Mouse (Mus musculus) ES-E14 (cell line): ENCODE measurements around the gene R3hdml. TPM values are rescaled to one million over a fixed set of nuclear protein-coding genes. Genes with fewer than 3 reads are reported as not detected.

Source experiments
- DNase-seq: peaks from one replicate; pipeline ENCODE4 v3.0.0-alpha.2; 2013; ENCODE audit warnings: low read depth, low spot score
- H3K27ac ChIP-seq: 2 replicates; pipeline ENCODE4 v1.5.1; 2012; ENCODE audit warnings: low read depth, mild to moderate bottlenecking, low read length, moderate library complexity, mixed read lengths; ENCODE audit not compliant: poor library complexity, insufficient read depth, severe bottlenecking
- H3K36me3 ChIP-seq: 2 replicates; pipeline ENCODE4 v1.6.1; 2012; ENCODE audit warnings: mild to moderate bottlenecking, low read length, moderate library complexity, mixed read lengths; ENCODE audit not compliant: control insufficient read depth, poor library complexity, insufficient read depth, severe bottlenecking
- H3K4me1 ChIP-seq, 2 experiments: fragments of 150-350 bp in 1 of 2; sonication (generic) in 1 of 2; 2 replicates each; pipeline ENCODE4 v1.6.1; 2012; ENCODE audit warnings: low read length in 2 of 2, mild to moderate bottlenecking in 1 of 2, mixed read lengths in 1 of 2; ENCODE audit not compliant: control insufficient read depth in 2 of 2, insufficient read depth in 2 of 2, poor library complexity in 1 of 2
- H3K4me3 ChIP-seq, 2 experiments: fragments of 150-350 bp in 1 of 2; sonication (generic) in 1 of 2; 2 replicates each; pipeline ENCODE4 v1.5.1; 2012; ENCODE audit warnings: low read length in 2 of 2, low read depth in 1 of 2, mild to moderate bottlenecking in 1 of 2, mixed read lengths in 1 of 2; ENCODE audit not compliant: insufficient read depth in 1 of 2, poor library complexity in 1 of 2, severe bottlenecking in 1 of 2
- H3K9ac ChIP-seq: 2 replicates; pipeline ENCODE4 v1.6.1; 2012; ENCODE audit warnings: low read depth, mild to moderate bottlenecking, low read length, mixed read lengths; ENCODE audit not compliant: poor library complexity, insufficient read depth, severe bottlenecking
- H3K9me3 ChIP-seq: fragments of 150-350 bp; sonication (generic); 2 replicates; pipeline ENCODE4 v1.6.1; 2012; ENCODE audit warnings: low read depth, mild to moderate bottlenecking, low read length; ENCODE audit not compliant: control insufficient read depth, insufficient read depth
- CHD2 ChIP-seq: IDR thresholded peaks from 2 replicates; pipeline ENCODE4 v1.6.1; 2014; ENCODE audit warnings: mild to moderate bottlenecking, low read depth, low read length, inconsistent platforms
- HCFC1 ChIP-seq: IDR thresholded peaks from 2 replicates; pipeline ENCODE4 v1.6.1; 2012; ENCODE audit warnings: low read length, inconsistent platforms, borderline replicate concordance; ENCODE audit not compliant: insufficient read depth
- MAFK ChIP-seq: IDR thresholded peaks from 2 replicates; pipeline ENCODE4 v1.6.1; 2014; ENCODE audit warnings: mild to moderate bottlenecking, low read depth, low read length, inconsistent platforms; ENCODE audit not compliant: insufficient read depth
- ZC3H11A ChIP-seq: IDR thresholded peaks from 2 replicates; pipeline ENCODE4 v1.6.1; 2012; ENCODE audit warnings: low read depth, mild to moderate bottlenecking, inconsistent platforms, low read length, borderline replicate concordance
- ZNF384 ChIP-seq: IDR thresholded peaks from 2 replicates; pipeline ENCODE4 v1.6.1; 2012; ENCODE audit warnings: low read depth, low read length, inconsistent platforms
- in situ Hi-C, 2 experiments: fragments of 600-800 bp; cut with MboI; formaldehyde crosslinking; loops; one replicate each; pipeline ENCODE4 v1.15.1; 2025; ENCODE audit warnings: low sequenced_read_pairs in 2 of 2, inconsistent platforms in 1 of 2; ENCODE audit not compliant: unreplicated experiment in 2 of 2
- total RNA-seq: library from RNA; depleted of rRNA; stranded (reverse); fragments of 300-350 nt; gene quantifications from 2 replicates; pipeline ENCODE4 v1.2.3, GENCODE M21; 2012

Gene R3hdml
- total RNA-seq, 1 experiment, result 4.4 TPM

GRCm38 (mm10) chr2:163490656-163491055, 1.5 kb upstream of the R3hdml start:
- Histone ChIP-seq H3K4me1 (peaks cover 12 to 14% of the 10 kb centered on the region in 2 experiments), H3K4me3 (no peak overlapping the region), H3K9me3 (no peaks in the 10 kb centered on the region), H3K9ac (no peak overlapping the region), H3K27ac (no peak overlapping the region), H3K36me3 (no peaks in the 10 kb centered on the region)
- DNase-seq, result no peak
- in situ Hi-C loops, result no loop called here
- TF ChIP-seq ZNF384, result no peak
- no peak for TF ChIP-seq ZC3H11A
- no peak for TF ChIP-seq MAFK
- TF ChIP-seq HCFC1, result no peak
- TF ChIP-seq CHD2, result no peak

- in situ Hi-C loops, result no loop called here
- H3K4me1 ChIP-seq, result peaks cover 12 to 14% of the 10 kb centered on the region in 2 experiments
- H3K9me3 ChIP-seq, result no peaks in the 10 kb centered on the region
- TF ChIP-seq MAFK (no peak), HCFC1 (no peak), ZNF384 (no peak), ZC3H11A (no peak), CHD2 (no peak)
- DNase-seq, result no peak
- no peak overlapping the region for H3K9ac ChIP-seq
- no peak overlapping the region for H3K27ac ChIP-seq
- no peak overlapping the region for H3K4me3 ChIP-seq
- no peaks in the 10 kb centered on the region for H3K36me3 ChIP-seq
Measured at GRCm38 (mm10) chr2:163491351-163491750, 767 bp upstream of the R3hdml start.

DNA sequence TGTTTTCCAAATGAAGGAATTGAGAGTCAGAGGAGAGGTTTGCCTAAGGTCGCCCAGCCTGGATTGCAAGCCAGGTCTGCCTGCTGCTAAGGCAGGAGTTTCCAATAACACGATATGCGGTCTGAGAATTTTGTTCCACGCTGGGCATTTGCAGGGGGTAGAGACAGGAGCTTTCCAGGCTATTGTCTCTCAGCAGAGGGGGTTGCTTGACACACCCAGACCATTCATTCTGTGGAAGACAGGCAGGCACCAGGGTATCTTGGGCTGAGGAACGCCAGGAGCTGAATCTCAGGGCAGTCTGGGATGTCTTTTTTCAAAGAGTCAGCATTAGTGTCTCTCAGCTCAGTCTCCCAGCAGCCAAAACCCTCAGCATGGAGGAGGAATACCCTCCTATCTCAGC, 913 bp downstream of the R3hdml start:
- Histone ChIP-seq H3K4me1 (peaks cover 12 to 14% of the 10 kb centered on the region in 2 experiments), H3K4me3 (no peak overlapping the region), H3K36me3 (no peaks in the 10 kb centered on the region), H3K27ac (peak overlapping the region; percentile 20; the same call in 1 of the 2 replicates), H3K9me3 (no peaks in the 10 kb centered on the region), H3K9ac (no peak overlapping the region)
- TF ChIP-seq HCFC1, result no peak
- no peak for TF ChIP-seq ZC3H11A
- no peak for TF ChIP-seq MAFK
- no peak for TF ChIP-seq CHD2
- TF ChIP-seq ZNF384, result no peak
- in situ Hi-C loops, result no loop called here
- DNase-seq, result no peak

DNA sequence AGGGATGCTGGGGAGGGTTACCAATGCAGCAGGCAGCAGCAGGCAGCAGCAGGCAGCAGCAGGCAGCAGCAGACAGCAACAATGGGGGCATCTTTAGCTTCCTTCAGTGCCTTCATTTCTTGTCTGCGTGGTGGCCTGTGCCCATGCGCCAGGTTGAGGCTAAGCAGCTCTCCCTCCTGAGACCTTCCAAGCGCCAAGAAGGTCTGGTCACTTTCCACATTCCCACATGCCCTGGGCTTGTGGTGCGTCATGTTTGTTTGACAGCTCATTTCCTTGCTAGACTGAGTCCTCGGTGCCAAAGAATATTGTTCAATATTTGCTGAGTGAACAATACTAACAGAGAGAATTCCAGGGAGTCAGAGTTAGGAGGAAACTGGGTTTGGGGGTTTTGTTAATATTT, 1.9 kb downstream of the R3hdml start:
- TF ChIP-seq ZC3H11A, result no peak
- no peak for TF ChIP-seq ZNF384
- no peak for TF ChIP-seq MAFK
- TF ChIP-seq CHD2, result no peak
- H3K9ac ChIP-seq, result no peak overlapping the region
- no peaks in the 10 kb centered on the region for H3K9me3 ChIP-seq
- no peak overlapping the region for H3K27ac ChIP-seq
- in situ Hi-C loops, result no loop called here
- DNase-seq, result no peak
- H3K4me1 ChIP-seq, result peaks cover 12 to 14% of the 10 kb centered on the region in 2 experiments
- H3K4me3 ChIP-seq, result no peak overlapping the region
- H3K36me3 ChIP-seq, result no peaks in the 10 kb centered on the region

GRCm38 (mm10) chr2:163494456-163494855, 2.3 kb downstream of the R3hdml start:
- DNase-seq, result no peak
- H3K4me1 ChIP-seq, result peaks cover 13 to 14% of the 10 kb centered on the region in 2 experiments
- H3K36me3 ChIP-seq, result no peaks in the 10 kb centered on the region
- no peaks in the 10 kb centered on the region for H3K9me3 ChIP-seq
- in situ Hi-C loops, result no loop called here
- no peak overlapping the region for H3K9ac ChIP-seq
- TF ChIP-seq CHD2 (no peak), ZC3H11A (no peak), ZNF384 (no peak), HCFC1 (no peak), MAFK (no peak)
- no peak overlapping the region for H3K4me3 ChIP-seq
- no peak overlapping the region for H3K27ac ChIP-seq
